In genomic region chr12:80023107-80024078, GRCm38 (mm10) we compare ENCODE assay signal across 9 mouse cellular contexts.
DNase-seq lines count a peak whose midpoint lies in the region; ATAC-seq lines count a peak whose summit lies in the region.
"Had no signal": no experiment of that assay in that cellular context is flagged by ENCODE, and none has a peak within 500 bp of the region (broad histone marks: within the 10 kb centered on the region; RNA-seq: fewer than 3 reads in every experiment).

No protein-coding gene starts in this region.

- ATAC-seq in embryonic facial prominence, embryonic 11.5 days (replicated peaks; ENCODE audit: insufficient number of reproducible peaks, low FRiP score, low TSS enrichment, low read depth): peak; percentile 60
- ATAC-seq in hindbrain, embryonic 14.5 days (ENCODE audit: low FRiP score): 0 out of 2 replicates have a peak, but pooled peaks have one; percentile 43

- H3K36me3 ChIP-seq in embryonic facial prominence, embryonic 11.5 days (replicated peaks; ENCODE audit: control insufficient read depth, insufficient read depth, low read depth, low read length): no peaks in the 10 kb centered on the region
- H3K36me3 ChIP-seq in hindbrain, embryonic 14.5 days (replicated peaks; ENCODE audit: control insufficient read depth, insufficient read depth): no peaks in the 10 kb centered on the region
- no peaks in the 10 kb centered on the region for H3K36me3 ChIP-seq in midbrain, embryonic 10.5 days

- peak overlapping the region; percentile 26; the same call in 1 of the 2 replicates for H3K4me2 ChIP-seq in embryonic facial prominence, embryonic 11.5 days (ENCODE audit: low read depth, low read length)
- H3K4me2 ChIP-seq in hindbrain, embryonic 14.5 days (replicated peaks): peak overlapping the region; percentile 15; the same call in 1 of the 2 replicates

- DNase-seq in embryo, embryonic 10 days (ENCODE audit: low spot score): peak; percentile 56
- no peak for DNase-seq in embryo, embryonic 9.5 days (ENCODE audit: extremely low spot score)
- peak; percentile 68 for DNase-seq in embryonic facial prominence, embryonic 11.5 days (ENCODE audit: low spot score)
- DNase-seq in hindbrain, embryonic 14.5 days (ENCODE audit: low spot score): no peak
- DNase-seq in midbrain, embryonic 10.5 days (ENCODE audit: low spot score): peak; percentile 52
- DNase-seq in layer of hippocampus, postnatal 36 days: no peak
- DNase-seq in adrenal gland, postnatal 25 days: no peak
- no peak for DNase-seq in lung, postnatal 36 days

- no peaks in the 10 kb centered on the region; the same call in 1 of the 2 replicates for H3K27me3 ChIP-seq in embryonic facial prominence, embryonic 11.5 days (ENCODE audit: control insufficient read depth, insufficient read depth, low read length)
- no peaks in the 10 kb centered on the region for H3K27me3 ChIP-seq in hindbrain, embryonic 14.5 days (ENCODE audit: control insufficient read depth, insufficient read depth, low read length)
- H3K27me3 ChIP-seq in midbrain, embryonic 10.5 days (ENCODE audit: low read depth, poor library complexity, severe bottlenecking): 0 out of 2 replicates have a peak, but pooled peaks cover 5% of the 10 kb centered on the region

- 0 out of 2 replicates have a peak overlapping the region, but pooled peaks have one; percentile 3 for H3K9ac ChIP-seq in embryonic facial prominence, embryonic 11.5 days (replicated peaks; ENCODE audit: low read length)
- H3K9ac ChIP-seq in hindbrain, embryonic 14.5 days: 0 out of 2 replicates have a peak overlapping the region, but pooled peaks have one; percentile 2

- no peak overlapping the region for H3K4me3 ChIP-seq in embryonic facial prominence, embryonic 11.5 days (ENCODE audit: low read depth, low read length)
- H3K4me3 ChIP-seq in hindbrain, embryonic 14.5 days (replicated peaks; ENCODE audit: low read length): no peak overlapping the region
- peak overlapping the region; percentile 43 for H3K4me3 ChIP-seq in midbrain, embryonic 10.5 days
- H3K4me3 ChIP-seq: left cerebral cortex, adult 2 months had no signal

- peak overlapping the region; percentile 87 for H3K27ac ChIP-seq in embryonic facial prominence, embryonic 11.5 days (replicated peaks; ENCODE audit: low read depth, low read length)
- H3K27ac ChIP-seq in hindbrain, embryonic 14.5 days: peak overlapping the region; percentile 57; the same call in 1 of the 2 replicates
- peak overlapping the region; percentile 91 for H3K27ac ChIP-seq in midbrain, embryonic 10.5 days (replicated peaks)
- H3K27ac ChIP-seq: left cerebral cortex, adult 2 months had no signal

- H3K9me3 ChIP-seq in embryonic facial prominence, embryonic 11.5 days (replicated peaks; ENCODE audit: control insufficient read depth, low read length): no peaks in the 10 kb centered on the region
- H3K9me3 ChIP-seq in hindbrain, embryonic 14.5 days (ENCODE audit: control insufficient read depth, low read length): no peaks in the 10 kb centered on the region
- H3K9me3 ChIP-seq in midbrain, embryonic 10.5 days (replicated peaks): peaks cover 5% of the 10 kb centered on the region; the same call in 1 of the 2 replicates

- 7% methylated on average over 18 of the region's 18 CpGs for WGBS in embryonic facial prominence, embryonic 11.5 days
- 11% methylated on average over 18 of the region's 18 CpGs for WGBS in hindbrain, embryonic 14.5 days
- WGBS in midbrain, embryonic 10.5 days: 6% methylated on average over 18 of the region's 18 CpGs

- H3K4me1 ChIP-seq in embryonic facial prominence, embryonic 11.5 days (ENCODE audit: control insufficient read depth, insufficient read depth, low read length): peaks cover 23% of the 10 kb centered on the region
- peaks cover 29% of the 10 kb centered on the region for H3K4me1 ChIP-seq in hindbrain, embryonic 14.5 days (replicated peaks; ENCODE audit: control insufficient read depth, insufficient read depth, low read length)
- H3K4me1 ChIP-seq in midbrain, embryonic 10.5 days: peaks cover 67% of the 10 kb centered on the region

Comparison
In these comparisons a context has a peak if more than half of its experiments do, and no peak if none do; other contexts are left out.
1. DNase-seq: peak in embryo, embryonic 10 days (single experiment), embryonic facial prominence, embryonic 11.5 days (single experiment) and midbrain, embryonic 10.5 days (single experiment); none in embryo, embryonic 9.5 days (single experiment), hindbrain, embryonic 14.5 days (single experiment), layer of hippocampus, postnatal 36 days (0 of 2), adrenal gland, postnatal 25 days (single experiment) and lung, postnatal 36 days (single experiment).
2. Peak in every context shown above with its lines, with median percentiles within 50 percentile points of each other: H3K27ac ChIP-seq.